Mouse (Mus musculus) midbrain, embryonic 16.5 days (tissue): Measurements from ENCODE around the gene Kif11. TPM values are rescaled to one million over a fixed set of nuclear protein-coding genes. Genes with fewer than 3 reads are reported as not detected.

Experiments used
- ATAC-seq: fragments of 200-750 bp; cut with Nextera tagmentation; 2 replicates; pipeline ENCODE4 v1.8.0; 2017; ENCODE audit warnings: moderate TSS enrichment
- H3K27ac ChIP-seq: fragments of 300-500 bp; sonication (generic); 2 replicates; pipeline ENCODE4 v1.5.1; 2014; ENCODE audit warnings: mild to moderate bottlenecking, low read length, mixed read lengths
- H3K27me3 ChIP-seq: fragments of 300-500 bp; sonication (generic); 2 replicates; pipeline ENCODE4 v1.6.1; 2014; ENCODE audit warnings: low read depth, low read length, mixed read lengths; ENCODE audit not compliant: control insufficient read depth, insufficient read depth
- H3K36me3 ChIP-seq: fragments of 300-500 bp; sonication (generic); 2 replicates; pipeline ENCODE4 v1.6.1; 2014; ENCODE audit warnings: mild to moderate bottlenecking, low read length, moderate library complexity, mixed read lengths; ENCODE audit not compliant: control insufficient read depth, insufficient read depth
- H3K4me1 ChIP-seq: fragments of 300-500 bp; sonication (generic); 2 replicates; pipeline ENCODE4 v1.6.1; 2014; ENCODE audit warnings: mild to moderate bottlenecking, low read length, mixed read lengths; ENCODE audit not compliant: control insufficient read depth, insufficient read depth
- H3K4me2 ChIP-seq: fragments of 300-500 bp; sonication (generic); 2 replicates; pipeline ENCODE4 v1.6.1; 2014; ENCODE audit warnings: mild to moderate bottlenecking, low read length, mixed read lengths
- H3K4me3 ChIP-seq: fragments of 300-500 bp; sonication (generic); 2 replicates; pipeline ENCODE4 v1.5.1; 2014; ENCODE audit warnings: low read depth, mild to moderate bottlenecking, low read length, moderate library complexity, mixed read lengths
- H3K9ac ChIP-seq: fragments of 300-500 bp; sonication (generic); 2 replicates; pipeline ENCODE4 v1.6.1; 2014; ENCODE audit warnings: low read depth, low read length, mixed read lengths
- H3K9me3 ChIP-seq: fragments of 300-500 bp; sonication (generic); replicated peaks from 2 replicates; pipeline ENCODE4 v1.6.1; 2014; ENCODE audit warnings: mild to moderate bottlenecking, low read length, mixed read lengths; ENCODE audit not compliant: control insufficient read depth, poor library complexity, severe bottlenecking
- WGBS: fragments of 180-500 bp; shearing (Covaris S2); extraction: QIAGEN DNeasy Blood & Tissue Kit; methylation state at CpG from one replicate; pipeline ENCODE4 v1.1.7; 2014; 5-methylcytosine and 5-hydroxymethylcytosine counted together
- polyA plus RNA-seq: library from polyadenylated mRNA; unstranded; fragments of >200 nt; fragmentation: Nextera tagmentation; extraction: Ambion mirVana; gene quantifications from 2 replicates; pipeline ENCODE4 v1.2.1, GENCODE M21; 2015

The Kif11 gene
- polyA plus RNA-seq, 1 experiment from 2014 or later = 6.3 TPM

- Histone ChIP-seq H3K36me3 (no peaks in the 10 kb centered on the region), H3K27ac (no peak overlapping the region), H3K9ac (no peak overlapping the region), H3K27me3 (no peaks in the 10 kb centered on the region), H3K4me1 (no peaks in the 10 kb centered on the region), H3K4me2 (no peak overlapping the region), H3K9me3 (no peaks in the 10 kb centered on the region), H3K4me3 (no peak overlapping the region)
- no peak for ATAC-seq
- 83% methylated on average over 5 of the region's 5 CpGs for WGBS
These were observed 72.0 kb downstream of the Kif11 start for GRCm38 (mm10) chr19:37448212-37448611.

DNA sequence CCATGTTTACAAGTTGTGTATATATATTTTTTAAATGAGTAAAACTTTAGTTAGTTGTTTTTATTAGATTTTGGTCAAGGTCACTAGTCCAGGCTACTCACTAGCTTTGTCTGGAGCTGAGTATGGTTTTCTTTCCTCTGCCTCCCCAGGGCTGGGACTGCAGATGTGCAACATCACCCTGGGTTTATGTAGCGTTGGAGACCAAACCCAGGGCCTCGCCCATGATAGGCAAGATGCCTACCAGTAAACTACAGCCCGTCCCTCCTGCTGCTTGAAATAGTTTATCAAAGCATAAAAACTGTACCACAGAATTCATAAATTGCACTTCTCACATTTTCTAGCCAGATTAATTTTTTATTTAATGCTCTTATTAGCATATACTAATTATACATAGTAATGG is 73.0 kb downstream of the Kif11 start:
- no peaks in the 10 kb centered on the region for H3K4me1 ChIP-seq
- no peaks in the 10 kb centered on the region for H3K9me3 ChIP-seq
- H3K27me3 ChIP-seq = no peaks in the 10 kb centered on the region
- WGBS = 91% methylated on average over 3 of the region's 3 CpGs
- H3K36me3 ChIP-seq = no peaks in the 10 kb centered on the region
- no peak overlapping the region for H3K4me2 ChIP-seq
- H3K27ac ChIP-seq = no peak overlapping the region
- no peak overlapping the region for H3K4me3 ChIP-seq
- no peak for ATAC-seq
- no peak overlapping the region for H3K9ac ChIP-seq

- WGBS = 91% methylated on average over 2 of the region's 2 CpGs
- Histone ChIP-seq H3K27ac (no peak overlapping the region), H3K4me2 (no peak overlapping the region), H3K9me3 (no peaks in the 10 kb centered on the region), H3K36me3 (no peaks in the 10 kb centered on the region), H3K4me3 (no peak overlapping the region), H3K4me1 (no peaks in the 10 kb centered on the region), H3K9ac (no peak overlapping the region), H3K27me3 (no peaks in the 10 kb centered on the region)
- no peak for ATAC-seq
These were observed 79.3 kb downstream of the Kif11 start for GRCm38 (mm10) chr19:37455528-37455927.

- Histone ChIP-seq H3K9me3 (no peaks in the 10 kb centered on the region), H3K4me2 (no peak overlapping the region), H3K36me3 (no peaks in the 10 kb centered on the region), H3K4me3 (no peak overlapping the region), H3K27ac (no peak overlapping the region), H3K4me1 (no peaks in the 10 kb centered on the region), H3K27me3 (no peaks in the 10 kb centered on the region), H3K9ac (no peak overlapping the region)
- WGBS = 100% methylated on average over 1 of the region's 1 CpGs
- ATAC-seq = no peak
These were observed 79.8 kb downstream of the Kif11 start for GRCm38 (mm10) chr19:37455961-37456360.

DNA sequence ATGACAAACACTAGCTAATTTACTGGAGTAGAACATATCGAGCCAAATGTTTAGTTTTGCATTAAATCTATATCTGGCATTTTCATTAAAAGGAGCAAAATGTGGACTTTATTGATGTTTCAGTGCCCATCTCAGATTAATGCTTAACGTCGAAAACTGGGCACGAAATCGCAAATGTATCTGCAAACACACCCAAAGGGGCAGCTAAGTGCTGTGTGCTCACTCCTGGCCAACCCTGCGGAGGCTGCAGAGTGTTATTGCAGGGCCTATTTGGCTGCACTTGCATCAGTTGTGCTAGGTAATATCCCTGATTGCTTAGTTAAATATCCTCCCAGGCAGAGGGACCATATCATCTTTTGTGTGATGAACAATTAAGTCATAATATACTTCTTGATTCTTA is 81.8 kb downstream of the Kif11 start:
- no peak for ATAC-seq
- Histone ChIP-seq H3K4me3 (no peak overlapping the region), H3K9me3 (no peaks in the 10 kb centered on the region; the same call in 1 of the 2 replicates), H3K27ac (no peak overlapping the region), H3K4me2 (no peak overlapping the region), H3K36me3 (no peaks in the 10 kb centered on the region), H3K9ac (no peak overlapping the region), H3K4me1 (no peaks in the 10 kb centered on the region), H3K27me3 (no peaks in the 10 kb centered on the region)
- 81% methylated on average over 6 of the region's 6 CpGs for WGBS

- no peaks in the 10 kb centered on the region for H3K27me3 ChIP-seq
- no peak for ATAC-seq
- no peak overlapping the region for H3K9ac ChIP-seq
- no peak overlapping the region for H3K4me3 ChIP-seq
- no peak overlapping the region for H3K27ac ChIP-seq
- H3K9me3 ChIP-seq = no peaks in the 10 kb centered on the region; the same call in 1 of the 2 replicates
- 82% methylated on average over 3 of the region's 3 CpGs for WGBS
- no peak overlapping the region for H3K4me2 ChIP-seq
- H3K4me1 ChIP-seq = 0 out of 2 replicates have a peak, but pooled peaks cover 2% of the 10 kb centered on the region
- no peaks in the 10 kb centered on the region for H3K36me3 ChIP-seq
These were observed 90.2 kb downstream of the Kif11 start for GRCm38 (mm10) chr19:37466403-37466802.

GRCm38 (mm10) chr19:37466978-37467377 is 90.8 kb downstream of the Kif11 start:
- 0 out of 2 replicates have a peak, but pooled peaks cover 2% of the 10 kb centered on the region for H3K4me1 ChIP-seq
- H3K9ac ChIP-seq = no peak overlapping the region
- no peak for ATAC-seq
- no peak overlapping the region for H3K4me3 ChIP-seq
- H3K36me3 ChIP-seq = no peaks in the 10 kb centered on the region
- no peaks in the 10 kb centered on the region; the same call in 1 of the 2 replicates for H3K9me3 ChIP-seq
- WGBS = 86% methylated on average over 5 of the region's 5 CpGs
- no peak overlapping the region for H3K27ac ChIP-seq
- no peaks in the 10 kb centered on the region for H3K27me3 ChIP-seq
- H3K4me2 ChIP-seq = no peak overlapping the region

DNA sequence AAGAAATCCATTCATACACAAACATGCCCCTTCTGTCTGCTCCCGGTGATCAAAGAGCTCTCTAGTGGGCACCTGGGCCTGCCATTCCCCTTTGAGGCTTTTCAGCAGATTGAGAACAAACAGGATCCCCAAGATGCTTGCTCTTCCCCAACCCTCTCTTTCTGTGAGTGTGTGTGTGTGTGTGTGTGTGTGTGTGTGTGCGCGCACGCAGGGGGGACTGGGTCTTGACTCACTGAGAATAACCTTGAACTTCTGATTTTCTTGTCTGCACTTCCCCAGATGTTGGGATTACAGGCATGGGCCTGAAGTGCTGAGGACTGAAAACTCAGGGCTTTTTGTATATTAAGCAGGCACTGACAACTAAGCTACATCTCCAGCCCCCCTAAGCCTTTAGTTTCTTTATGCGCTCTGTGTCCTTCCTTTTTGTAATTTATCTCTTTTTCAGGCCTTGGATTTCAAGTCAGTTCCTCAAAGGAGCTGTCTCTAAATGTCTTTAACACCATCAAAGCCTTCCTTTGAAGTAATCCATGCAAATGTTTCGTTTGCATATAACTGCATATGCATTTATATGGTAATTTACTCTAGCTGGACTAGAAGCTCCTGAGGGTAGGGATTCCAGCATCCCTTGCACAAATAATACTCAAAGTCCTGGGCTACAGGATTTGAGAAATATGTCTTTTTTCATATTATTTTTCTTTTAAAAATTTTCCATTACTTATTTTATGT is 92.8 kb downstream of the Kif11 start:
- no peak for ATAC-seq
- no peak overlapping the region for H3K9ac ChIP-seq

More for the DNA sequence above, 92.8 kb downstream of the Kif11 start:
- Histone ChIP-seq H3K27ac (no peak overlapping the region), H3K27me3 (no peaks in the 10 kb centered on the region), H3K4me3 (no peak overlapping the region), H3K36me3 (no peaks in the 10 kb centered on the region), H3K4me2 (no peak overlapping the region), H3K4me1 (0 out of 2 replicates have a peak, but pooled peaks cover 2% of the 10 kb centered on the region), H3K9me3 (no peaks in the 10 kb centered on the region)
- WGBS = 53% methylated on average over 6 of the region's 6 CpGs
